In genomic region chr6:72619734-72620532, GRCm38 (mm10) we compare ENCODE assay signal across 14 mouse cellular contexts. TPM values are rescaled to one million over a fixed set of nuclear protein-coding genes. Genes with fewer than 3 reads are reported as not detected.
A peak's percentile ranks its signal among the peaks of the same experiment; 100 is the strongest.
DNase-seq lines count a peak whose midpoint lies in the region; ATAC-seq and TF ChIP-seq lines count a peak whose summit lies in the region.
"Had no signal": no experiment of that assay in that cellular context is flagged by ENCODE, and none has a peak within 500 bp of the region (broad histone marks: within the 10 kb centered on the region; RNA-seq: fewer than 3 reads in every experiment).

No protein-coding gene starts in this region.

- H3K4me3 ChIP-seq in kidney, embryonic 14.5 days (ENCODE audit: low read length), result no peak overlapping the region
- H3K4me3 ChIP-seq in liver, embryonic 14.5 days (ENCODE audit: insufficient read depth in 1 of 2, low read depth in 2 of 2, low read length in 2 of 2), result no peak overlapping the region
- no peak overlapping the region for H3K4me3 ChIP-seq in stomach, embryonic 15.5 days (replicated peaks)
- no peak overlapping the region for H3K4me3 ChIP-seq in hindbrain, embryonic 12.5 days
- H3K4me3 ChIP-seq: hindbrain, embryonic 10.5 days; limb, embryonic 12.5 days had no signal

- DNase-seq in kidney, adult 8-10 months, result peak; percentile 50 to 60
- DNase-seq in kidney, adult 18-20 months, result no peak
- DNase-seq in liver, embryonic 14.5 days (ENCODE audit: low read depth in 3 of 3, low spot score in 3 of 3), result no peak
- DNase-seq in spleen, adult 18-20 months, result no peak
- DNase-seq in urinary bladder, adult 18-20 months (ENCODE audit: low spot score in 2 of 2), result no peak
- DNase-seq: adrenal gland, postnatal 25 days; cerebellum, adult 18-20 months; thymus, postnatal 14 days had no signal

- no peaks in the 10 kb centered on the region for H3K9me3 ChIP-seq in kidney, embryonic 14.5 days (ENCODE audit: control insufficient read depth, low read length)
- no peaks in the 10 kb centered on the region for H3K9me3 ChIP-seq in liver, embryonic 14.5 days (ENCODE audit: control insufficient read depth, low read length)
- H3K9me3 ChIP-seq in stomach, embryonic 15.5 days, result no peaks in the 10 kb centered on the region
- no peaks in the 10 kb centered on the region for H3K9me3 ChIP-seq in hindbrain, embryonic 12.5 days (replicated peaks)
- H3K9me3 ChIP-seq: hindbrain, embryonic 10.5 days; limb, embryonic 12.5 days had no signal

- WGBS in kidney, embryonic 14.5 days, result 29% methylated on average over 12 of the region's 12 CpGs
- 10% methylated on average over 12 of the region's 12 CpGs for WGBS in liver, embryonic 14.5 days (ENCODE audit: insufficient replicate concordance)
- 24% methylated on average over 12 of the region's 12 CpGs for WGBS in stomach, embryonic 15.5 days
- WGBS in hindbrain, embryonic 12.5 days, result 62% methylated on average over 12 of the region's 12 CpGs

- peak overlapping the region; percentile 55; the same call in 1 of the 2 replicates for H3K27ac ChIP-seq in kidney, embryonic 14.5 days (ENCODE audit: low read depth, low read length)
- peak overlapping the region; percentile 25; the same call in 1 of the 2 replicates for H3K27ac ChIP-seq in liver, embryonic 14.5 days
- H3K27ac ChIP-seq in stomach, embryonic 15.5 days, result peak overlapping the region; percentile 81
- no peak overlapping the region for H3K27ac ChIP-seq in hindbrain, embryonic 12.5 days
- H3K27ac ChIP-seq: hindbrain, embryonic 10.5 days; limb, embryonic 12.5 days had no signal

- no peaks in the 10 kb centered on the region for H3K27me3 ChIP-seq in kidney, embryonic 14.5 days (ENCODE audit: control insufficient read depth, insufficient read depth, low read length)
- no peaks in the 10 kb centered on the region for H3K27me3 ChIP-seq in liver, embryonic 14.5 days (ENCODE audit: control insufficient read depth, insufficient read depth, low read length)
- H3K27me3 ChIP-seq in stomach, embryonic 15.5 days (replicated peaks), result no peaks in the 10 kb centered on the region
- H3K27me3 ChIP-seq in hindbrain, embryonic 12.5 days, result no peaks in the 10 kb centered on the region
- H3K27me3 ChIP-seq: CH12.LX; limb, embryonic 12.5 days had no signal

- peaks cover 16% of the 10 kb centered on the region for H3K4me1 ChIP-seq in kidney, embryonic 14.5 days (ENCODE audit: control insufficient read depth, insufficient read depth, low read length)
- H3K4me1 ChIP-seq in liver, embryonic 14.5 days (replicated peaks; ENCODE audit: control insufficient read depth in 2 of 2, insufficient read depth in 2 of 2, low read length in 1 of 2), result peaks cover 10 to 27% of the 10 kb centered on the region in 2 experiments
- peaks cover 13% of the 10 kb centered on the region for H3K4me1 ChIP-seq in stomach, embryonic 15.5 days
- peaks cover 18% of the 10 kb centered on the region for H3K4me1 ChIP-seq in hindbrain, embryonic 12.5 days

- no peak for TF ChIP-seq CTCF in liver, embryonic 14.5 days (IDR thresholded peaks at IDR 0.05; ENCODE audit: low read depth)

- no peak for ATAC-seq in kidney, embryonic 14.5 days (ENCODE audit: low FRiP score, low TSS enrichment)
- no peak for ATAC-seq in liver, embryonic 14.5 days (ENCODE audit: insufficient read depth)
- peak; percentile 67 for ATAC-seq in stomach, embryonic 15.5 days (ENCODE audit: insufficient read depth, low FRiP score, low read depth)
- no peak for ATAC-seq in hindbrain, embryonic 12.5 days (ENCODE audit: low FRiP score)

- no peak for TF ChIP-seq EP300 in liver, embryonic 14.5 days (IDR thresholded peaks at IDR 0.05; ENCODE audit: low read depth)

- no peak overlapping the region for H3K9ac ChIP-seq in kidney, embryonic 14.5 days (ENCODE audit: low read depth, low read length)
- no peak overlapping the region for H3K9ac ChIP-seq in liver, embryonic 14.5 days (replicated peaks)
- no peak overlapping the region for H3K9ac ChIP-seq in stomach, embryonic 15.5 days
- no peak overlapping the region for H3K9ac ChIP-seq in hindbrain, embryonic 12.5 days
- H3K9ac ChIP-seq: limb, embryonic 12.5 days had no signal

- H3K4me2 ChIP-seq in kidney, embryonic 14.5 days (replicated peaks; ENCODE audit: low read depth, low read length), result peak overlapping the region; percentile 15; the same call in 1 of the 2 replicates
- H3K4me2 ChIP-seq in liver, embryonic 14.5 days (ENCODE audit: low read depth), result peak overlapping the region; percentile 33
- peak overlapping the region; percentile 33 for H3K4me2 ChIP-seq in stomach, embryonic 15.5 days
- H3K4me2 ChIP-seq in hindbrain, embryonic 12.5 days (replicated peaks), result no peak overlapping the region
- H3K4me2 ChIP-seq: limb, embryonic 12.5 days had no signal

- H3K36me3 ChIP-seq in kidney, embryonic 14.5 days (ENCODE audit: control insufficient read depth, insufficient read depth, low read length), result no peaks in the 10 kb centered on the region
- no peaks in the 10 kb centered on the region; the same call in 1 of the 2 replicates for H3K36me3 ChIP-seq in liver, embryonic 14.5 days (replicated peaks; ENCODE audit: control insufficient read depth, insufficient read depth, low read depth)
- H3K36me3 ChIP-seq in stomach, embryonic 15.5 days, result no peaks in the 10 kb centered on the region
- H3K36me3 ChIP-seq in hindbrain, embryonic 12.5 days, result no peaks in the 10 kb centered on the region
- H3K36me3 ChIP-seq: hindbrain, embryonic 10.5 days had no signal

RNA-seq across cellular contexts. Expression of gene Tgoln1, which starts 3.1 kb away (rescaled TPM):
- 22.5 and 39.6 TPM in 2 replicates for polyA plus RNA-seq in kidney, embryonic 14.5 days (2014; fragmentation: Nextera tagmentation; extraction: Ambion mirVana)
- polyA plus RNA-seq in liver, embryonic 14.5 days (2012; rRNA removed), result 6.8 and 7.8 TPM in 2 replicates
- 13.4 and 14.9 TPM in 2 replicates for polyA plus RNA-seq in liver, embryonic 14.5 days (2014; fragmentation: Nextera tagmentation; extraction: Ambion mirVana)
- polyA plus RNA-seq in stomach, embryonic 15.5 days (2015; fragmentation: Nextera tagmentation; extraction: Ambion mirVana), result 34.0 and 38.4 TPM in 2 replicates
- polyA plus RNA-seq in hindbrain, embryonic 12.5 days (2016; fragmentation: Nextera tagmentation; extraction: Ambion mirVana), result 38.8 and 39.2 TPM in 2 replicates

RNA-seq across cellular contexts. Expression of gene Retsat, which starts 21.7 kb away (rescaled TPM):
- 14.7 and 20.1 TPM in 2 replicates for polyA plus RNA-seq in kidney, embryonic 14.5 days (2014; fragmentation: Nextera tagmentation; extraction: Ambion mirVana)
- 5.1 and 5.3 TPM in 2 replicates for polyA plus RNA-seq in liver, embryonic 14.5 days (2012; rRNA removed)
- polyA plus RNA-seq in liver, embryonic 14.5 days (2014; fragmentation: Nextera tagmentation; extraction: Ambion mirVana), result 11.1 and 13.6 TPM in 2 replicates
- polyA plus RNA-seq in stomach, embryonic 15.5 days (2015; fragmentation: Nextera tagmentation; extraction: Ambion mirVana), result 21.5 and 22.3 TPM in 2 replicates
- polyA plus RNA-seq in hindbrain, embryonic 12.5 days (2016; fragmentation: Nextera tagmentation; extraction: Ambion mirVana), result 5.8 and 6.9 TPM in 2 replicates

RNA-seq across cellular contexts. Expression of gene Elmod3, which starts 21.7 kb away (rescaled TPM):
- 10.4 and 15.0 TPM in 2 replicates for polyA plus RNA-seq in kidney, embryonic 14.5 days (2014; fragmentation: Nextera tagmentation; extraction: Ambion mirVana)
- 2.9 and 3.6 TPM in 2 replicates for polyA plus RNA-seq in liver, embryonic 14.5 days (2012; rRNA removed)
- polyA plus RNA-seq in liver, embryonic 14.5 days (2014; fragmentation: Nextera tagmentation; extraction: Ambion mirVana), result 4.9 and 5.2 TPM in 2 replicates
- polyA plus RNA-seq in stomach, embryonic 15.5 days (2015; fragmentation: Nextera tagmentation; extraction: Ambion mirVana), result 13.7 and 15.9 TPM in 2 replicates
- polyA plus RNA-seq in hindbrain, embryonic 12.5 days (2016; fragmentation: Nextera tagmentation; extraction: Ambion mirVana), result 17.6 and 18.1 TPM in 2 replicates

Comparison
In these comparisons a context has a peak if more than half of its experiments do, and no peak if none do; other contexts are left out.
1. DNase-seq: peak in kidney, adult 8-10 months (2 of 2); none in kidney, adult 18-20 months (single experiment), liver, embryonic 14.5 days (0 of 3), spleen, adult 18-20 months (0 of 2) and urinary bladder, adult 18-20 months (0 of 2).